Mouse (Mus musculus): Measurements from ENCODE around the gene Sugp2.

DNA sequence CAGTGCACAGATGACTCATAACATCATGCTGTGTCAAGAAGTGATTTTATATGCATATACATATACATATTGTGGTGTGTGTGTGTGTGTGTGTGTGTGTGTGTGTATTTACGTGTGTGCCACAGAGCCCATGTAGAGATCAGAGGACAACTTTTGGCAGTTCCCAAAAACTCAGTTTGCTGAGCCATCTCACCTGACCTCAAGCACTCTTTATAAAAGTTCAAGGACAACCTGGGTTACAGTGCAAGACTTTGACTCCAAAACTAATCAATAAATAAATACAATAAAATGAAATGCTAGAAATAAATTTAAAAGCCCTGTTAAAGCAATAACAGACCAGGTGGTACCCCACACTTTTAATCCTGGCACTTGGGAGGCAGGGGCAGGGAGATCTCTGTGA lies 22.8 kb upstream of the Sugp2 start:
- TF ChIP-seq CTCF (IDR thresholded peaks at IDR 0.05; ENCODE audit: low read depth, low read length) (no peak), POLR2A (IDR thresholded peaks at IDR 0.05; ENCODE audit: borderline replicate concordance, low read depth, low read length) (no peak)
